Mouse (Mus musculus): ENCODE measurements at regions not wholly inside any gene's neighbourhood (a gene's known extent, or its start where the extent isn't known, plus 50 kb on each side); places are given as distances from the start of the nearest gene placed in this dataset.
"Not testable (repeated sequence)": the region's sequence is repeated elsewhere in the genome, so short reads cannot be mapped to it uniquely, and the experiment has no call there.

GRCm38 (mm10) chr15:5852523-5852922 lies 447.1 kb upstream of the Dab2 start:
- Histone ChIP-seq H3K4me3 (replicated peaks; ENCODE audit: low read length) (no peak overlapping the region), H3K36me3 (ENCODE audit: insufficient read depth, low read length) (no peaks in the 10 kb centered on the region), H3K27me3 (ENCODE audit: insufficient read depth, low read length) (no peaks in the 10 kb centered on the region), H3K9me3 (ENCODE audit: low read length) (no peaks in the 10 kb centered on the region), H3K4me1 (replicated peaks; ENCODE audit: low read depth, low read length) (no peaks in the 10 kb centered on the region)
- TF ChIP-seq POU5F1 (IDR thresholded peaks at IDR 0.05; ENCODE audit: borderline replicate concordance, low read length) = no peak
- no peak for TF ChIP-seq NANOG (IDR thresholded peaks at IDR 0.05; ENCODE audit: borderline replicate concordance, low read length)
- TF ChIP-seq CTCF (conservative IDR thresholded peaks at IDR 0.05; ENCODE audit: low read length) = no peak

DNA sequence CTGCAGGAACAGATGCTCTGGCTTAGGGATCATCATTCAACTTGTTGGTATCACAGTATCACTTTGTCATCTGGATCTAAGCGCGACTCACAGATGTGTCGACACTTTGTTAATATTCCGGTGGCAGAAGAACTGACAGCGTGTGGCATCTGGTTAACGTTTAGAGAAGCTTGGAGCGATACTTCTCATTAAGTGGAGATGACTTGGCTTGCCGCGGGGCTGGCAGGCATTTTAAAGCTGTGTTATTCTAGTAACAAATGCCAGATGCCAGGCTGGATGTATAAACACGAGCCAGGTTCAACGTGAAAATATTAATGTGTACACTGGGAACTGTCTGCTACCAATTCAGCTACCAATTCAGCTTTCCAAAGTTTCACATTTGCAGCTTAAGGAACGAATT lies 430.3 kb upstream of the Dab2 start:
- no peak for TF ChIP-seq POU5F1 (IDR thresholded peaks at IDR 0.05; ENCODE audit: borderline replicate concordance, low read length)

DNA sequence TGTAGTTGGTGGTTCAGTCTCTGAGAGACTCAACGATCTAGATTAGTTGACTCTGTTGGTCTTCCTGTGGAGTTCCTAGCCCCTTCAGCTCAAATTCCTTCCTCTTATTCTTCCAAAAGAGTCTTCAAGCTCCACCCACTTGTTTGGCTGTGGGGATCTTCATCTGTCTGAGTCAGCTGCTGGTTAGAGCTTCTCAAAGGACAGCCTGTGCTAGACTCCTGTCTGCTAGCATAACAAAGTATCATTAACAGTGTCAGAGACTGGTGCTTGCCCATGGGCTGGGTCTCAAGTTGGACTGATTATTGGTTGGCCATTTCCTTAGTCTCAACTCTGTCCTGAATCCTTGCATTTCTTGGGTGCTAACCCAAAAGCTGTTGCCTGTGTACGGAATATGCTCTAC lies 429.7 kb upstream of the Dab2 start:
- Histone ChIP-seq H3K9me3 (ENCODE audit: low read length) (no peaks in the 10 kb centered on the region), H3K36me3 (ENCODE audit: insufficient read depth, low read length) (no peaks in the 10 kb centered on the region), H3K4me1 (replicated peaks; ENCODE audit: low read depth, low read length) (peaks cover 9% of the 10 kb centered on the region), H3K27me3 (ENCODE audit: insufficient read depth, low read length) (no peaks in the 10 kb centered on the region), H3K4me3 (replicated peaks; ENCODE audit: low read length) (no peak overlapping the region)
- TF ChIP-seq NANOG (IDR thresholded peaks at IDR 0.05; ENCODE audit: borderline replicate concordance, low read length) = no peak
- no peak for TF ChIP-seq POU5F1 (IDR thresholded peaks at IDR 0.05; ENCODE audit: borderline replicate concordance, low read length)
- TF ChIP-seq CTCF (conservative IDR thresholded peaks at IDR 0.05; ENCODE audit: low read length) = no peak

More for the DNA sequence above, 430.3 kb upstream of the Dab2 start:
- H3K4me3 ChIP-seq (replicated peaks; ENCODE audit: low read length) = no peak overlapping the region
- H3K4me1 ChIP-seq (replicated peaks; ENCODE audit: low read depth, low read length) = peaks cover 9% of the 10 kb centered on the region
- no peaks in the 10 kb centered on the region for H3K27me3 ChIP-seq (ENCODE audit: insufficient read depth, low read length)
- H3K9me3 ChIP-seq (ENCODE audit: low read length) = no peaks in the 10 kb centered on the region
- H3K36me3 ChIP-seq (ENCODE audit: insufficient read depth, low read length) = no peaks in the 10 kb centered on the region

- TF ChIP-seq CTCF (conservative IDR thresholded peaks at IDR 0.05; ENCODE audit: low read length) (no peak), POU5F1 (IDR thresholded peaks at IDR 0.05; ENCODE audit: borderline replicate concordance, low read length) (no peak), NANOG (IDR thresholded peaks at IDR 0.05; ENCODE audit: borderline replicate concordance, low read length) (no peak)
- Histone ChIP-seq H3K4me1 (replicated peaks; ENCODE audit: low read depth, low read length) (peaks cover 9% of the 10 kb centered on the region), H3K36me3 (ENCODE audit: insufficient read depth, low read length) (no peaks in the 10 kb centered on the region), H3K9me3 (ENCODE audit: low read length) (no peaks in the 10 kb centered on the region), H3K4me3 (replicated peaks; ENCODE audit: low read length) (no peak overlapping the region), H3K27me3 (ENCODE audit: insufficient read depth, low read length) (no peaks in the 10 kb centered on the region)
These were observed 427.5 kb upstream of the Dab2 start for GRCm38 (mm10) chr15:5872042-5872441.

DNA sequence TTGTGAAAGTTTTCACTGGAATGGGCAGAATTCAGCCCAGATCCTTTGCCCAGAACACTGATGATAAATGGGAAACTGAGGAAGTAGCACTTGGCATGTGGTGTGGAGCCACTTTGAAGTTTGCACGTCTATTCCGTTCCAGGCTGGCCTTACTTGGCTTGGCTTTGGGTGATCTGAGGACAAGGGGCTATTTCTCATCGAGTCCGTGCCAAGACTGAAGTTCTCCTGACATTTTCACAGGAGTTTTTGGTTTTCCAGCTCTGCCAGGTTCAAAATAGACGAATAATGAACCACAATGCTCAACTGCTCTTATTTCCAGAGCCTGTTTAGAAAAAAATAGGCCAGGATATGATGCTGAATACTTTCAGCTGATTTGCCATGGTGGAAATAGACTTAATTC lies 421.8 kb upstream of the Dab2 start:
- TF ChIP-seq CTCF (conservative IDR thresholded peaks at IDR 0.05; ENCODE audit: low read length) (no peak), POU5F1 (IDR thresholded peaks at IDR 0.05; ENCODE audit: borderline replicate concordance, low read length) (no peak), NANOG (IDR thresholded peaks at IDR 0.05; ENCODE audit: borderline replicate concordance, low read length) (no peak)
- no peaks in the 10 kb centered on the region for H3K4me1 ChIP-seq (replicated peaks; ENCODE audit: low read depth, low read length)
- H3K4me3 ChIP-seq (replicated peaks; ENCODE audit: low read length) = no peak overlapping the region
- no peaks in the 10 kb centered on the region for H3K36me3 ChIP-seq (ENCODE audit: insufficient read depth, low read length)
- H3K27me3 ChIP-seq (ENCODE audit: insufficient read depth, low read length) = no peaks in the 10 kb centered on the region
- no peaks in the 10 kb centered on the region for H3K9me3 ChIP-seq (ENCODE audit: low read length)

- H3K4me1 ChIP-seq (replicated peaks; ENCODE audit: low read depth, low read length) = peaks cover 7% of the 10 kb centered on the region
- H3K36me3 ChIP-seq (ENCODE audit: insufficient read depth, low read length) = no peaks in the 10 kb centered on the region; the same call in 1 of the 2 replicates
- no peak overlapping the region for H3K4me3 ChIP-seq (replicated peaks; ENCODE audit: low read length)
- H3K9me3 ChIP-seq (ENCODE audit: low read length) = peaks cover 33% of the 10 kb centered on the region; the same call in 1 of the 2 replicates
- no peaks in the 10 kb centered on the region for H3K27me3 ChIP-seq (ENCODE audit: insufficient read depth, low read length)
- TF ChIP-seq CTCF (conservative IDR thresholded peaks at IDR 0.05; ENCODE audit: low read length) = no peak
- no peak for TF ChIP-seq POU5F1 (IDR thresholded peaks at IDR 0.05; ENCODE audit: borderline replicate concordance, low read length)
- no peak for TF ChIP-seq NANOG (IDR thresholded peaks at IDR 0.05; ENCODE audit: borderline replicate concordance, low read length)
These were observed 408.4 kb upstream of the Dab2 start for GRCm38 (mm10) chr15:5891188-5891587.

DNA sequence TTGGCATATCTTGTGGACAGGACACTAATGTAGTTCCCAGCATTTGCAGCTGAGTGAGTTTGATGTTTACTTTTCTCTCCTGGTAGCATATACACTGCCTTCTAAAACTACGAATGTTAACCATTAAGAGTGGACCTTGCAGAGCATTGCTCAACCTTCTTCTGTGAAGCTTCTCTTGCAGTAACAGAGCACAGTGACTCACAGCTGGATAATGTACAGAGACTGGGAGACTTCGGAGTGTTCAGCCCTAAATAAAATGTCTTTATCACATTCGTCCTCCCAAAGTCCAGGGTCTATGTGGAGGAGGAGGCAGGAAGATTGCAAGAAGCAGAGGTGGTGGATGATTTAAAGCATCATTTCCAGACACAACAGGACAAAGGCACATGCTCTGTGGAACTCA lies 407.6 kb upstream of the Dab2 start:
- peaks cover 14% of the 10 kb centered on the region for H3K4me1 ChIP-seq (replicated peaks; ENCODE audit: low read depth, low read length)
- no peaks in the 10 kb centered on the region; the same call in 1 of the 2 replicates for H3K36me3 ChIP-seq (ENCODE audit: insufficient read depth, low read length)
- no peak for TF ChIP-seq NANOG (IDR thresholded peaks at IDR 0.05; ENCODE audit: borderline replicate concordance, low read length)

DNA sequence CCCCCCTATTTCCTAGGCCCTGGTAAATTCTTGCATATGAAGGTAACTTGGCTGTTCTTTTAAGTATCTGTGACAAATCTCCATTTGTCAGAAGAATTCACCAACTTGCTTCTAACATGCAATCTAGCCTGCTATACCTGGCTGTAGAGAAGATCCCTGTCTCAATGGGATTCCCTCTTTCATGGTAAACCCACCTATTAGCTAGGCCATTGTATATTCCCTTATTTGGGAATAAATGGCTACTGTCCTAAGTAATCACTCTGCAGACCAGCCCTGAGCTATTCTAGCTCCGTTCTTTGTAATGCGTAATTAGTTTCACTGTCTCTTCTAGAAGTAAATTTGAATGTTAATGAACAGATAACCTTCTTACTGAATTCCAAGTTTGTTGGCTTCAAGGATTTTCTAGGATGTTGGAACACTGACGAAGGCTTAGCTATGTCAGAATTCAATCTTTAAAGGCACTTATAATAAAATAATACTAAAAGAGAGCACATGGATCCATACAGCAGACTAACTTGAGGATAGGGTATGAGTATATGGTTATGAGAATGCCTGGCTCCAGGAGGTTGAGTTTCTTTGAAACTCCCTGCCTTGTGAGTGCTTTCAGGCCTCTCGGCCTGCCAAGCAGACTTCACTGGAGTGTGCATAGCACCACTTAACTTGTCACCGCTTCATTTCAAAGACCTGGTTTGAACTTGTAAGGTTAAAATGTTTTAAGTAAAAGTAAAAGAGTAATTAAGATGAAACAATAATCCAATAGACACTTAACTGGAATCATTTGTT lies 403.7 kb upstream of the Dab2 start:
- peaks cover 21% of the 10 kb centered on the region for H3K4me1 ChIP-seq (replicated peaks; ENCODE audit: low read depth, low read length)
- not testable (repeated sequence) for H3K9me3 ChIP-seq (ENCODE audit: low read length); H3K27me3 ChIP-seq (ENCODE audit: insufficient read depth, low read length); H3K4me3 ChIP-seq (replicated peaks; ENCODE audit: low read length); H3K36me3 ChIP-seq (ENCODE audit: insufficient read depth, low read length)
- TF ChIP-seq NANOG (IDR thresholded peaks at IDR 0.05; ENCODE audit: borderline replicate concordance, low read length) (peak; percentile 89), POU5F1 (IDR thresholded peaks at IDR 0.05; ENCODE audit: borderline replicate concordance, low read length) (peak; percentile 68)

More for the DNA sequence above, 407.6 kb upstream of the Dab2 start:
- Histone ChIP-seq H3K27me3 (ENCODE audit: insufficient read depth, low read length) (no peaks in the 10 kb centered on the region), H3K4me3 (replicated peaks; ENCODE audit: low read length) (no peak overlapping the region), H3K9me3 (ENCODE audit: low read length) (peaks cover 32% of the 10 kb centered on the region; the same call in 1 of the 2 replicates)

- Histone ChIP-seq H3K9me3 (ENCODE audit: low read length) (no peaks in the 10 kb centered on the region), H3K27me3 (ENCODE audit: insufficient read depth, low read length) (no peaks in the 10 kb centered on the region), H3K4me1 (replicated peaks; ENCODE audit: low read depth, low read length) (peaks cover 7% of the 10 kb centered on the region; the same call in 1 of the 2 replicates), H3K4me3 (replicated peaks; ENCODE audit: low read length) (no peak overlapping the region), H3K36me3 (ENCODE audit: insufficient read depth, low read length) (no peaks in the 10 kb centered on the region)
- TF ChIP-seq CTCF (conservative IDR thresholded peaks at IDR 0.05; ENCODE audit: low read length) = peak; percentile 44
- no peak for TF ChIP-seq NANOG (IDR thresholded peaks at IDR 0.05; ENCODE audit: borderline replicate concordance, low read length)
These were observed 384.3 kb upstream of the Dab2 start for GRCm38 (mm10) chr15:5915261-5915660.

All from E14TG2a.4 (cell line).